ENCODE assay signal across 23 mouse cellular contexts in genomic region chr12:29986241-29986640, GRCm38 (mm10). TPM values are rescaled to one million over a fixed set of nuclear protein-coding genes. Genes with fewer than 3 reads are reported as not detected.
DNase-seq lines count a peak whose midpoint lies in the region; ATAC-seq and TF ChIP-seq lines count a peak whose summit lies in the region.
"Had no signal": no experiment of that assay in that cellular context is flagged by ENCODE, and none has a peak within 500 bp of the region (broad histone marks: within the 10 kb centered on the region; RNA-seq: fewer than 3 reads in every experiment).

No protein-coding gene starts in this region.

- DNase-seq in adrenal gland, postnatal 14 days, result peak; percentile 62
- DNase-seq in adrenal gland, postnatal 25 days, result no peak
- peak; percentile 0 for DNase-seq in ES-E14 (ENCODE audit: low read depth, low spot score)
- peak; percentile 8 for DNase-seq in ZHBTc4 (ENCODE audit: low read depth, low spot score)
- DNase-seq in cerebellum, adult 2 months, result no peak
- DNase-seq in urinary bladder, postnatal 25 days (ENCODE audit: low spot score), result no peak
- DNase-seq: adrenal gland, adult 8-10 months; cerebellum, adult 11-12 months; cerebellum, adult 8-10 months; cerebellum, adult 9-11 months; cerebellum, postnatal 14 days; cerebellum, postnatal 36 days; embryo, embryonic 11 days had no signal

- H3K9ac ChIP-seq in ES-E14 (ENCODE audit: insufficient read depth, low read depth, low read length, poor library complexity, severe bottlenecking), result no peak overlapping the region
- H3K9ac ChIP-seq: embryonic facial prominence, embryonic 13.5 days; embryonic facial prominence, embryonic 15.5 days; forebrain, embryonic 12.5 days had no signal

- TF ChIP-seq POLR2A in cerebellum, adult 2 months (IDR thresholded peaks at IDR 0.05; ENCODE audit: borderline replicate concordance, insufficient read depth, low read length), result no peak

- H3K36me3 ChIP-seq in ES-E14 (ENCODE audit: control insufficient read depth, insufficient read depth, low read length, poor library complexity, severe bottlenecking), result peaks cover 2% of the 10 kb centered on the region; the same call in 1 of the 2 replicates

- ATAC-seq in megakaryocyte progenitor cell, adult 5-6 weeks (replicated peaks; ENCODE audit: poor library complexity), result no peak
- ATAC-seq: forebrain, embryonic 14.5 days; forebrain, embryonic 16.5 days had no signal

- no peaks in the 10 kb centered on the region; the same call in 1 of the 2 replicates for H3K27me3 ChIP-seq in cerebellum, adult 2 months (ENCODE audit: control insufficient read depth, insufficient read depth, low read length)
- H3K27me3 ChIP-seq: embryonic facial prominence, embryonic 13.5 days; embryonic facial prominence, embryonic 15.5 days; forebrain, embryonic 12.5 days had no signal

- in situ Hi-C loops in ES-E14 (cut with MboI; ENCODE audit: low sequenced_read_pairs in 2 of 2, unreplicated experiment in 2 of 2), result no loop called here

- TF ChIP-seq CTCF in cerebellum, adult 2 months (IDR thresholded peaks at IDR 0.05; ENCODE audit: borderline replicate concordance, insufficient read depth, low read depth, low read length), result no peak

- H3K4me1 ChIP-seq in ES-E14 (ENCODE audit: control insufficient read depth in 2 of 2, insufficient read depth in 2 of 2, low read length in 2 of 2, poor library complexity in 1 of 2), result no peaks in the 10 kb centered on the region
- H3K4me1 ChIP-seq in cerebellum, adult 2 months (ENCODE audit: control insufficient read depth, insufficient read depth, low read length), result no peaks in the 10 kb centered on the region
- H3K4me1 ChIP-seq: embryonic facial prominence, embryonic 13.5 days; embryonic facial prominence, embryonic 15.5 days; forebrain, embryonic 10.5 days; forebrain, embryonic 12.5 days had no signal

- WGBS in cerebellum, adult 2 months, result 89% methylated on average over 10 of the region's 10 CpGs

- no peaks in the 10 kb centered on the region for H3K9me3 ChIP-seq in ES-E14 (ENCODE audit: control insufficient read depth, insufficient read depth, low read depth, low read length)
- H3K9me3 ChIP-seq: embryonic facial prominence, embryonic 13.5 days; embryonic facial prominence, embryonic 15.5 days; forebrain, embryonic 10.5 days; forebrain, embryonic 12.5 days had no signal

- H3K27ac ChIP-seq in ES-E14 (ENCODE audit: insufficient read depth, low read depth, low read length, poor library complexity, severe bottlenecking), result no peak overlapping the region
- H3K27ac ChIP-seq in cerebellum, adult 2 months (ENCODE audit: insufficient read depth, low read length), result no peak overlapping the region
- H3K27ac ChIP-seq: embryonic facial prominence, embryonic 13.5 days; embryonic facial prominence, embryonic 15.5 days; forebrain, embryonic 10.5 days; forebrain, embryonic 12.5 days had no signal

- no peak overlapping the region for H3K4me3 ChIP-seq in ES-E14 (ENCODE audit: insufficient read depth in 1 of 2, low read depth in 1 of 2, low read length in 2 of 2, poor library complexity in 1 of 2, severe bottlenecking in 1 of 2)
- no peak overlapping the region for H3K4me3 ChIP-seq in cerebellum, adult 2 months (replicated peaks; ENCODE audit: insufficient read depth, low read depth, low read length)
- H3K4me3 ChIP-seq: embryonic facial prominence, embryonic 13.5 days; embryonic facial prominence, embryonic 15.5 days; erythroblast, embryonic 14.5 days; forebrain, embryonic 10.5 days; forebrain, embryonic 12.5 days had no signal

TF ChIP-seq in ES-E14, 5 proteins besides CTCF, POLR2A, EP300 and RAD21:
- no peak for TF ChIP-seq HCFC1 (IDR thresholded peaks at IDR 0.05; ENCODE audit: borderline replicate concordance, insufficient read depth, low read length)
- TF ChIP-seq ZNF384 (IDR thresholded peaks at IDR 0.05; ENCODE audit: low read depth, low read length), result no peak
- no peak for TF ChIP-seq ZC3H11A (IDR thresholded peaks at IDR 0.05; ENCODE audit: borderline replicate concordance, low read depth, low read length)

RNA-seq across cellular contexts. Expression of gene Pxdn, which starts 48.8 kb away (rescaled TPM):
- 96.0 and 96.5 TPM in 2 replicates for total RNA-seq in adrenal gland, postnatal 14 days (2021)
- 91.9 and 104 TPM in 2 replicates for total RNA-seq in adrenal gland, postnatal 25 days (2021)
- 43.8 and 53.7 TPM in 2 replicates for total RNA-seq in ES-E14 (2012; rRNA removed)
- 11.9 and 12.1 TPM in 2 replicates for polyA plus RNA-seq in cerebellum, adult 2 months (2012; rRNA removed)
- total RNA-seq in megakaryocyte progenitor cell, adult 5-6 weeks (2015), result not detected in 2 replicates
- total RNA-seq in megakaryocyte progenitor cell, adult 5-6 weeks (2017), result not detected in 2 replicates
- total RNA-seq: common myeloid progenitor, adult 5-6 weeks; MEL had no signal
- polyA plus RNA-seq: erythroblast, embryonic 14.5 days had no signal

Comparison
In these comparisons a context has a peak if more than half of its experiments do, and no peak if none do; other contexts are left out.
1. DNase-seq: peak in adrenal gland, postnatal 14 days (single experiment), ES-E14 (single experiment) and ZHBTc4 (single experiment); none in adrenal gland, postnatal 25 days (single experiment), cerebellum, adult 2 months (0 of 2) and urinary bladder, postnatal 25 days (single experiment).
2. RNA of gene Pxdn, which starts 48.8 kb away (total RNA-seq): 91.9 to 104 TPM in adrenal gland, postnatal 25 days, 96.0 to 96.5 TPM in adrenal gland, postnatal 14 days and 43.8 to 53.7 TPM in ES-E14; not detected in megakaryocyte progenitor cell, adult 5-6 weeks; every median in the first group is over 10 times any median in the second.